Mouse (Mus musculus) cerebellum, adult 2 months (tissue): ENCODE data around the gene Tamm41.

Experiments used
- CTCF ChIP-seq: fragments of 200-500 bp; IDR thresholded peaks from 2 replicates; pipeline ENCODE4 v1.5.1; 2011; ENCODE audit warnings: low read depth, mild to moderate bottlenecking, control low read depth, low read length, moderate library complexity, borderline replicate concordance; ENCODE audit not compliant: insufficient read depth
- POLR2A ChIP-seq: fragments of 200-500 bp; IDR thresholded peaks from 2 replicates; pipeline ENCODE4 v1.6.1; 2011; ENCODE audit warnings: low read length, control low read depth, borderline replicate concordance; ENCODE audit not compliant: insufficient read depth

DNA sequence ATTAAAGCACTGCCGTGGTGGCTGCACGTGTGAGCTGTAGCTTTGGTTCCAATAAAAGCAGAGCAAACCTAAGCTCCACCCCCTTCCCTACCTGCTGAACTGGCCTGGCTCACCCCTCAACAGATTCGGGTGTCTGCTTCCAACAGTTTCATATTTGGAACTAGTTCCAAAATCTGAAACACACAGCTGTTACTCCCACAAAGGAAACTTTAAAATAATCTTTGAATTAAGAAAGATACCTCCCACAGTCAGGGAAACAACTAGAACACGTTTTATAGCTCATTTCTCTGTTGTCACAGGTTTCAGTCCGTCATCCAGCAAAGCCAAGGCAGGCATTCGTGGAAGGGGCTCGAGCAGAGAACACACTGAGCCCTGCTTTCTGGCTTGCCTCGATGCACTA is 44.0 kb downstream of the Tamm41 start:
- TF ChIP-seq CTCF: no peak
- TF ChIP-seq POLR2A: no peak
